Mouse (Mus musculus) megakaryocyte, embryonic 14.5 days (primary cell): Measurements from ENCODE around the gene Rph3al.

Source experiments
- FLI1 ChIP-seq: IDR thresholded peaks from 2 replicates; pipeline ENCODE4 v1.6.1; 2012; ENCODE audit warnings: low read length, inconsistent platforms, mixed read lengths
- GATA1 ChIP-seq: IDR thresholded peaks from 3 replicates; pipeline ENCODE4 v1.6.1; 2012; ENCODE audit warnings: mixed read lengths, low read length, inconsistent platforms, borderline replicate concordance

- TF ChIP-seq FLI1: no peak
- TF ChIP-seq GATA1: no peak
Measured at GRCm38 (mm10) chr11:75925801-75926200, 12.4 kb downstream of the Rph3al start.
